Mouse (Mus musculus) liver, adult 10 weeks (tissue): ENCODE data around the gene Tas2r121. TPM values are rescaled to one million over a fixed set of nuclear protein-coding genes. Genes with fewer than 3 reads are reported as not detected.

Experiments
- polyA plus RNA-seq: library from polyadenylated mRNA; stranded (reverse); fragments of 350-450 nt; fragmentation: Illumina TruSeq; extraction: RNeasy Lipid Tissue Mini Kit (QIAGEN cat#74804); gene quantifications from one replicate; pipeline ENCODE4 v1.2.3, GENCODE M21; 2014; ENCODE audit warnings: low read depth, low replicate concordance

Gene Tas2r121
- polyA plus RNA-seq, result not detected

GRCm38 (mm10) chr6:132700907-132701306 lies at the start of gene Tas2r121:
TSS of gene Tas2r121 (minus strand) at chr6:132701007.

GRCm38 (mm10) chr6:132737935-132738334 lies 37.1 kb upstream of the Tas2r121 start, which contains the start of gene Tas2r115:
TSS of gene Tas2r115 (minus strand) at chr6:132738035.

DNA sequence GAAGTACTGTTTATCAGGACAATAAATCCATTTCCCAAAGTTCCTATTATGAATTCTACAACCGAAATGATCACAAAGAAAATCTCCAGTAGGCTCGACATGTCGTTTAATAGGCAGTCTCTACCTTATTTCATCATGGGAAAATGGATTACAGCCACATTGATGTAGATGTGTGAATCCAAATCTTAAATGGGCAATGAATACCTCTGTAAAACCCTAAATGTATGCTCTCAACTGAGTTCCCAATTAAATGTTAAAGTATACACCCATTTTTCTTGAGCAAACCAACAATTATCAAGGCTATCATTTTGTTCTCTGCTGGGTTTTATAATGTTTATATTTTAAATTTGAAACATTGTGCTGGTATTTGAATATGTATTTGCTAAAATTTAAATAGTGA lies 11.0 kb upstream of the Tas2r121 start, which contains the start of gene Tas2r122:
Gene Tas2r122 (minus strand): TSS at position 101 of the 400 bp plus-strand sequence.

GRCm38 (mm10) chr6:132656653-132657052 lies 44.2 kb downstream of the Tas2r121 start, which contains the start of gene Tas2r120:
TSS of gene Tas2r120 (plus strand) at chr6:132656953.

DNA sequence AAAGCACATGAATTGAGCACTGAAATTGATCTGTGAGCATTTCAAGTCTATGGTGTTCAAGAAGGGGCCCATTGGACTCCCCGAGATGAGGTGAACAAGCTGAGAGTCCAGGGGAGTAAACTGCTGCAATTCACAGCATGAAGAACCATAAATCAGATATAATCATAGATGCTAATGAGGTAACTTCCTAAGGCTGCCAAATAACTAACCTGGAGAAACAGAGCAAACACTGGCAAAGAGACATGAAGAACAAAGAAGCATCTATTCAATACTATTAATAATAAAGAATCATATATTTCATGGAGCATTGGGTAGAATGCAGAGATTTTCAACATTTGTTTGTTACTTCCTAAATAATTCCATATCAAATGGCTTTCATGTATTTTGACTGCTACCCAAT lies 49.4 kb downstream of the Tas2r121 start, which contains the start of gene A630073D07Rik:
Gene A630073D07Rik (minus strand): TSS at position 101 of the 400 bp plus-strand sequence.

Other genes starting within 250 kb of the Tas2r121 start
- gene Prh1, start 131.2 kb downstream of the Tas2r121 start, polyA plus RNA-seq, result not detected
- not detected for gene Prp2, start 105.1 kb downstream of the Tas2r121 start, polyA plus RNA-seq
- gene A630073D07Rik, start 49.5 kb downstream of the Tas2r121 start, polyA plus RNA-seq, result not detected
- not detected for gene Tas2r120, start 44.1 kb downstream of the Tas2r121 start, polyA plus RNA-seq
- not detected for gene Tas2r122, start 10.9 kb upstream of the Tas2r121 start, polyA plus RNA-seq
- not detected for gene Tas2r115, start 37.0 kb upstream of the Tas2r121 start, polyA plus RNA-seq
- not detected for gene Tas2r124, start 53.7 kb upstream of the Tas2r121 start, polyA plus RNA-seq
- gene Tas2r102, start 61.1 kb upstream of the Tas2r121 start, polyA plus RNA-seq, result not detected
- not detected for gene Tas2r136, start 77.2 kb upstream of the Tas2r121 start, polyA plus RNA-seq
- gene Tas2r117, start 101.8 kb upstream of the Tas2r121 start, polyA plus RNA-seq, result not detected
- not detected for gene Tas2r123, start 146.1 kb upstream of the Tas2r121 start, polyA plus RNA-seq
- gene Tas2r116, start 154.4 kb upstream of the Tas2r121 start, polyA plus RNA-seq, result not detected
- gene Tas2r110, start 167.0 kb upstream of the Tas2r121 start, polyA plus RNA-seq, result not detected
- not detected for gene Tas2r113, start 192.0 kb upstream of the Tas2r121 start, polyA plus RNA-seq
- not detected for gene Tas2r125, start 208.6 kb upstream of the Tas2r121 start, polyA plus RNA-seq